Mouse (Mus musculus): ENCODE measurements around the gene Xrcc1. TPM values are rescaled to one million over a fixed set of nuclear protein-coding genes. Genes with fewer than 3 reads are reported as not detected.

Gene Xrcc1
- polyA plus RNA-seq, 1 experiment from 2014 or later: 127 TPM

- no peak overlapping the region for H3K4me2 ChIP-seq (replicated peaks)
- ATAC-seq (ENCODE audit: insufficient number of reproducible peaks, low FRiP score, low TSS enrichment, low read depth): no peak
- no peak overlapping the region for H3K4me3 ChIP-seq (replicated peaks)
- H3K27ac ChIP-seq (replicated peaks): no peak overlapping the region
- 88% methylated on average over 4 of the region's 4 CpGs for WGBS
- peaks cover 82% of the 10 kb centered on the region for H3K36me3 ChIP-seq
- H3K27me3 ChIP-seq: no peaks in the 10 kb centered on the region
- no peaks in the 10 kb centered on the region for H3K4me1 ChIP-seq
- H3K9ac ChIP-seq: no peak overlapping the region
- H3K9me3 ChIP-seq (replicated peaks): no peaks in the 10 kb centered on the region
These were observed 22.4 kb downstream of the Xrcc1 start for GRCm38 (mm10) chr7:24568512-24568911.

- Histone ChIP-seq H3K4me1 (no peaks in the 10 kb centered on the region), H3K9ac (no peak overlapping the region), H3K4me3 (replicated peaks) (no peak overlapping the region), H3K4me2 (replicated peaks) (no peak overlapping the region), H3K36me3 (peaks cover 60% of the 10 kb centered on the region), H3K9me3 (replicated peaks) (no peaks in the 10 kb centered on the region), H3K27ac (replicated peaks) (no peak overlapping the region), H3K27me3 (no peaks in the 10 kb centered on the region)
- 87% methylated on average over 4 of the region's 4 CpGs for WGBS
- ATAC-seq (ENCODE audit: insufficient number of reproducible peaks, low FRiP score, low TSS enrichment, low read depth): no peak
These were observed 25.0 kb downstream of the Xrcc1 start for GRCm38 (mm10) chr7:24571071-24571470.

GRCm38 (mm10) chr7:24572455-24572854 is 26.4 kb downstream of the Xrcc1 start:
- H3K4me3 ChIP-seq (replicated peaks): no peak overlapping the region
- no peak overlapping the region for H3K9ac ChIP-seq
- H3K4me2 ChIP-seq (replicated peaks): no peak overlapping the region
- H3K9me3 ChIP-seq (replicated peaks): no peaks in the 10 kb centered on the region
- H3K36me3 ChIP-seq: peaks cover 46% of the 10 kb centered on the region
- ATAC-seq (ENCODE audit: insufficient number of reproducible peaks, low FRiP score, low TSS enrichment, low read depth): no peak
- H3K4me1 ChIP-seq: no peaks in the 10 kb centered on the region
- WGBS: 60% methylated on average over 5 of the region's 5 CpGs
- H3K27ac ChIP-seq (replicated peaks): no peak overlapping the region
- H3K27me3 ChIP-seq: no peaks in the 10 kb centered on the region

GRCm38 (mm10) chr7:24574224-24574796 is 28.2 kb downstream of the Xrcc1 start:
- no peaks in the 10 kb centered on the region for H3K9me3 ChIP-seq (replicated peaks)
- 49% methylated on average over 12 of the region's 12 CpGs for WGBS
- ATAC-seq (ENCODE audit: insufficient number of reproducible peaks, low FRiP score, low TSS enrichment, low read depth): no peak

GRCm38 (mm10) chr7:24577811-24578210 is 31.7 kb downstream of the Xrcc1 start:
- WGBS: 86% methylated on average over 10 of the region's 10 CpGs
- Histone ChIP-seq H3K36me3 (peaks cover 6% of the 10 kb centered on the region), H3K27ac (replicated peaks) (no peak overlapping the region), H3K27me3 (no peaks in the 10 kb centered on the region), H3K9ac (no peak overlapping the region), H3K9me3 (replicated peaks) (no peaks in the 10 kb centered on the region), H3K4me3 (replicated peaks) (no peak overlapping the region), H3K4me1 (no peaks in the 10 kb centered on the region), H3K4me2 (replicated peaks) (no peak overlapping the region)
- no peak for ATAC-seq (ENCODE audit: insufficient number of reproducible peaks, low FRiP score, low TSS enrichment, low read depth)

More at GRCm38 (mm10) chr7:24574224-24574796, 28.2 kb downstream of the Xrcc1 start:
- Histone ChIP-seq H3K27me3 (no peaks in the 10 kb centered on the region), H3K4me3 (replicated peaks) (no peak overlapping the region), H3K4me2 (replicated peaks) (no peak overlapping the region), H3K36me3 (peaks cover 33% of the 10 kb centered on the region), H3K4me1 (no peaks in the 10 kb centered on the region), H3K27ac (replicated peaks) (no peak overlapping the region), H3K9ac (no peak overlapping the region)

GRCm38 (mm10) chr7:24584876-24585275 is 38.8 kb downstream of the Xrcc1 start:
- ATAC-seq (ENCODE audit: insufficient number of reproducible peaks, low FRiP score, low TSS enrichment, low read depth): no peak
- Histone ChIP-seq H3K9me3 (replicated peaks) (no peaks in the 10 kb centered on the region), H3K9ac (no peak overlapping the region), H3K36me3 (no peaks in the 10 kb centered on the region), H3K4me1 (peaks cover 10% of the 10 kb centered on the region), H3K27ac (replicated peaks) (no peak overlapping the region), H3K4me2 (replicated peaks) (no peak overlapping the region), H3K27me3 (peaks cover 23% of the 10 kb centered on the region), H3K4me3 (replicated peaks) (no peak overlapping the region)
- WGBS: 89% methylated on average over 6 of the region's 6 CpGs

- Histone ChIP-seq H3K27me3 (peaks cover 23% of the 10 kb centered on the region), H3K36me3 (no peaks in the 10 kb centered on the region), H3K9me3 (replicated peaks) (no peaks in the 10 kb centered on the region), H3K27ac (replicated peaks) (no peak overlapping the region), H3K9ac (no peak overlapping the region), H3K4me2 (replicated peaks) (no peak overlapping the region), H3K4me3 (replicated peaks) (no peak overlapping the region), H3K4me1 (peaks cover 10% of the 10 kb centered on the region)
- ATAC-seq (ENCODE audit: insufficient number of reproducible peaks, low FRiP score, low TSS enrichment, low read depth): no peak
- WGBS: 33% methylated on average over 16 of the region's 16 CpGs
These were observed 39.9 kb downstream of the Xrcc1 start for GRCm38 (mm10) chr7:24585995-24586394.

GRCm38 (mm10) chr7:24586828-24587227 is 40.7 kb downstream of the Xrcc1 start:
- no peaks in the 10 kb centered on the region for H3K9me3 ChIP-seq (replicated peaks)
- peaks cover 10% of the 10 kb centered on the region for H3K4me1 ChIP-seq
- WGBS: 7% methylated on average over 8 of the region's 8 CpGs
- H3K9ac ChIP-seq: no peak overlapping the region
- H3K27me3 ChIP-seq: peaks cover 23% of the 10 kb centered on the region
- H3K4me2 ChIP-seq (replicated peaks): peak overlapping the region; percentile 71
- H3K27ac ChIP-seq (replicated peaks): peak overlapping the region; percentile 29; the same call in 1 of the 2 replicates
- 0 out of 2 replicates have a peak, but pooled peaks have one; percentile 41 for ATAC-seq (ENCODE audit: insufficient number of reproducible peaks, low FRiP score, low TSS enrichment, low read depth)
- H3K36me3 ChIP-seq: no peaks in the 10 kb centered on the region
- H3K4me3 ChIP-seq (replicated peaks): peak overlapping the region; percentile 60

- Histone ChIP-seq H3K9ac (peak within 1 kb of the TSS; percentile 39), H3K4me3 (replicated peaks) (peak within 1 kb of the TSS; percentile 60), H3K27ac (replicated peaks) (peak within 1 kb of the TSS; percentile 29; the same call in 1 of the 2 replicates), H3K27me3 (peaks cover 23% of the 10 kb centered on the region), H3K9me3 (replicated peaks) (no peaks in the 10 kb centered on the region), H3K4me1 (peaks cover 10% of the 10 kb centered on the region), H3K36me3 (no peaks in the 10 kb centered on the region), H3K4me2 (replicated peaks) (peak within 1 kb of the TSS; percentile 71)
- peak; percentile 67 for ATAC-seq (ENCODE audit: insufficient number of reproducible peaks, low FRiP score, low TSS enrichment, low read depth)
- 7% methylated on average over 30 of the region's 30 CpGs for WGBS
These were observed 41.4 kb downstream of the Xrcc1 start, which contains the start of the genes Ethe1 and Zfp575 for GRCm38 (mm10) chr7:24587330-24588105. Ethe1 (plus strand) TSS chr7:24587543. Zfp575 (minus strand) TSS chr7:24587641.

- Histone ChIP-seq H3K4me2 (replicated peaks) (no peak overlapping the region), H3K27me3 (peaks cover 23% of the 10 kb centered on the region), H3K9me3 (replicated peaks) (no peaks in the 10 kb centered on the region), H3K9ac (no peak overlapping the region), H3K4me1 (peaks cover 10% of the 10 kb centered on the region), H3K4me3 (replicated peaks) (no peak overlapping the region), H3K27ac (replicated peaks) (no peak overlapping the region), H3K36me3 (no peaks in the 10 kb centered on the region)
- WGBS: 82% methylated on average over 13 of the region's 13 CpGs
- ATAC-seq (ENCODE audit: insufficient number of reproducible peaks, low FRiP score, low TSS enrichment, low read depth): no peak
These were observed 42.2 kb downstream of the Xrcc1 start for GRCm38 (mm10) chr7:24588336-24588735.

GRCm38 (mm10) chr7:24591735-24592134 is 45.6 kb downstream of the Xrcc1 start:
- no peak overlapping the region for H3K9ac ChIP-seq
- H3K27me3 ChIP-seq: peaks cover 4% of the 10 kb centered on the region; the same call in 1 of the 2 replicates
- peaks cover 21% of the 10 kb centered on the region for H3K4me1 ChIP-seq
- no peak overlapping the region for H3K4me2 ChIP-seq (replicated peaks)
- no peak overlapping the region for H3K4me3 ChIP-seq (replicated peaks)
- no peaks in the 10 kb centered on the region for H3K9me3 ChIP-seq (replicated peaks)
- 59% methylated on average over 5 of the region's 5 CpGs for WGBS
- no peak for ATAC-seq (ENCODE audit: insufficient number of reproducible peaks, low FRiP score, low TSS enrichment, low read depth)
- no peak overlapping the region for H3K27ac ChIP-seq (replicated peaks)
- H3K36me3 ChIP-seq: no peaks in the 10 kb centered on the region
